Mouse (Mus musculus): ENCODE measurements at regions not wholly inside any gene's neighbourhood (a gene's known extent, or its start where the extent isn't known, plus 50 kb on each side); places are given as distances from the start of the nearest gene placed in this dataset.

- TF ChIP-seq CTCF (IDR thresholded peaks at IDR 0.05; ENCODE audit: borderline replicate concordance, insufficient read depth, low read length) (no peak), POLR2A (IDR thresholded peaks at IDR 0.05; ENCODE audit: low read depth, low read length) (no peak)
These were observed 179.8 kb downstream of the Ifng start for GRCm38 (mm10) chr10:118620611-118621010.
